Mouse (Mus musculus): ENCODE measurements around the gene Ubxn7. TPM values are rescaled to one million over a fixed set of nuclear protein-coding genes. Genes with fewer than 3 reads are reported as not detected.
"Not testable (repeated sequence)": the region's sequence is repeated elsewhere in the genome, so short reads cannot be mapped to it uniquely, and the experiment has no call there.

Gene Ubxn7
- total RNA-seq (2021) = 10 to 100 TPM; 44.2 to 73.3 TPM
- polyA plus RNA-seq (2012; rRNA removed) = 1.3 and 1.8 TPM in 2 replicates
- long read RNA-seq, full-length matches to known transcripts = 5 of 8 reads
- long read RNA-seq, partial matches to known transcripts = 1 of 8 reads
- long read RNA-seq, other reads (novel, unspliced or antisense) = 2 of 8 reads

DNA sequence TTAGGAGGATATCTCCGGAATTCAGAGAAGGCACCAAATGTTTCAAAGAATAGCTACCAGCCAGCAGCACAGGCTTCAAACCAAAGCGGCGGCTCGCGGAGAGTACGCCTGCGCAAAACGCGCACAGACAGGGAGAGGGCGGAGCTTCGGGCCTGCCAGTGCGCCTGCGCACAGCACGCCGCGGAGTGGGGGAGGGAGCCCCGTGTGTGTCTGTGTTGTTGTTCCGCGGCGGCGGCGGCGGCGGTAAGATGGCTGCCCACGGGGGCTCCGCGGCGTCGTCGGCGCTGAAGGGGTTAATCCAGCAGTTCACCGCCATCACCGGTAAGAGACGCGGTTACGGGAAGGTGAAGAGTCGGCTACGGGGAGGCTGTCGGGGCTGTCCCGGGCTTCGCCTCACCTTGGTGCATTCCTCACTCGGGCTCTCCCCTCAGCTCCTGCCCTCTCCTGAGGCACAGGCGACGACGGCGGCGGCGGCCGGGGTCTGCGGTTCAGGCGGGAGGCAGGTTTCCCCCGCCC is at the start of gene Ubxn7:
TSS of gene Ubxn7 (plus strand) at position 218 of the 516 bp plus-strand sequence.
- DNase-seq = peak; percentile 99

DNA sequence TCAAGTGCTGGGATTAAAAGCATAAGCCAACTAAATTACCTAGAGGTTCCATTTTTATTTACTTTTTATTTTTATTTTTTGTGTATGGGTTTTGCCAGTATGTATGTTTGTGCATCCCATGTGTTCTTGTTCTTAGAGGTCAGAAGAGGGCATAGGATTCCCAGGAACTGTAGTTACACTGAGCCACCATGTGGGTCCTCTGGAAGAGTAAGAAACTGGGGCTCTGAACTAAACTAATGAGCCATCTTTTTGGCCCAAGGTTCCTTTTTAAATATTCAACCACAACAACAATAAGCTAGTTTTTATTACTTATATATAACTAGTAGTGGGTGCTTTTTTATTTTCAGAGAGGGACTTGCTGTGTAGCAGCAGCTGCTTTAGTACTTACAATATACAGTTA is 49.4 kb upstream of the Ubxn7 start:
- DNase-seq = no peak

DNA sequence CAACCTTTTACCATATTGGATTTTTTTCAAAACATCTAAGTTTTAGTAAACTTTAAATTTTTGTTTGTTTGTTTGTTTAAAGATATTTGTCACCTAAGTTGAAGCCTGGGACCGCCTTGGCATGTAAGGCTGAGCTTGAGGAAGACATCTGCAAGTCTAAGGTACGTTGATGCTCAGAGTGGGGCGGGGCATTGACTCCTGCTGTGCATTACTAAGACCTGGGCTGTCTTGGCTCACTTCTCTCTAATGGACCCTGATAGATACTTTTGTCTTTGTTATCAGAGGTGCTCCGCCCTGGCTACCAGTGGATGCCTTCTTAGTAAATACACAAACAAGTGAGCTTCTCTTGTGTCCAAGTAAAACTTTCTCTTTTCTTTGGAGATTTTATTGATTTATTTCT is 40.2 kb upstream of the Ubxn7 start:
- no peak for DNase-seq

GRCm38 (mm10) chr16:32299617-32300016 is 32.4 kb upstream of the Ubxn7 start:
- not testable (repeated sequence) for DNase-seq

DNA sequence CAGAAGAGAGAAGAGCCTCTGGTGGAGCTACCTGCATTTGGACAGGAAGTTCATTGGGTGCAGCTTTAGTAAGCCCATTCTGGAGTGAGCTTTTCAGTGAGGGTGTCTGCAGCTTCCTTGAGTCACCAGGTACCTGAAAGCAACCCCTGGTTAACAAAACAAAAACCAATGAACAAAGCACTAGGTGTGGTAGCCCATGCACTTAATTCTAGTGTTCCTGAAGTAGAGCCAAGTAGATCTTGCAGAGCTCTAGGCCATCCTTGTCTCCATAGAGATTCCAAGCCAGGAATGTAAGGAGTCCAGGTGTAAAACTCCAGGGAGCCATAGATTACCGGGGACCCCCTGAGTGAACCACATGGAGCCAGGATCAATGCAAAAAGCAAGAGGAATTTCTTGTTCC is 29.0 kb upstream of the Ubxn7 start:
- DNase-seq = no peak

- no peak for DNase-seq
Observed at GRCm38 (mm10) chr16:32303886-32304285, 28.2 kb upstream of the Ubxn7 start.

DNA sequence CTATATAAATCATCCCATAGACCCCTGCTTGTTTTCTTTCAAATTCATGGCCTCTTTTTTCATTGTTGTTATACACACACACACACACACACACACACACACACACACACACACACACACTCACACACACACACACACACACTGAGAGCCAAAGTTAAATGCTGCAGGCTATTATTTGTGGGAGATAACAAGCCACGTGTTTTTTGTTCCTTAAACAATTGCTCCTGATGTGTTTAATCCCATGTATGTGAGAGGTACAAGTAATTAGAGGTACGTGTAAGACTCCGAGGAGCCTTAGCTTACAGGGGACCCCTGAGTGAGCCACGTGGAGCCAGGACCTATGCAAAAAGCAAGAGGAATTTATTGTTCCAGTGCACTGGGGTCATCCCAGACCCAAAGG is 20.1 kb upstream of the Ubxn7 start:
- no peak for DNase-seq

- DNase-seq = no peak
Observed at GRCm38 (mm10) chr16:32312386-32312785, 19.7 kb upstream of the Ubxn7 start.

DNA sequence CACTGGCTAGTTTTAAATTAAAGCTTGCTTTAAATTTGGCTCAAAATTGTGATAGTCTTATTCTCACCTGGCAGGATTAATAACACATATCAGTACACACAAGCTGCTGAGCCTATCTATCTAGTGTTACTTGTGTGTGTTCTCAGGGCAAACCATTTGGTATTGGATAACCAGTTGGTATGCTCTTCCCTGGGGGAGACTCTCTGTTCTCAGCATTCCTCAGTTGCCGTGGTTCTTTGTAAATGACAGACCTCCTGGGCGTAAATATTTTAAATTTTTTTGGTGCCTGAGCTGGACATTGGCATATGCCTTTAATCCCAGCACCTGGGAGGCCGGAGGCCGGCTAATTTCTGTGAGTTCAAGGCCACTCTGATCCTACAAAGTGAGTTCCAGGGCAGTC is 19.2 kb upstream of the Ubxn7 start:
- DNase-seq = no peak

DNA sequence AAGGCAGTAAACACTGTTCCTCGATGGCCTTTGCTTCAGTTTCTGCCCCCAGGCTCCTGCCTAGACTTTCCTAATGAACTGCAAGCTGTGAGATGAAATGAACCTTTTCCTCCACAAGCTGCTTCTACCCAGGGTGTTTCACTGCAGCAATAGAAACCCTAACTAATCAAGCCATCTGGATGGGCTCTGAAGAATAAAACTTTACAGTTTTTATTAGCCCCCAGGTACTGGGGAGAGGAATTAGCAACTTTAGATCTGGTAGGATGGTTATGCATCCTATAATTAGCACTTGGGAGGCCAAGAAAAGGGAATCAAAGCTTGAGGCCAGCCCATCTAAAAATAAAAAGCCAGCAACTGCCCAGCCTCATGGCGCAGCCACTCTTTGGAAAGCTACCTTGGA is 15.5 kb upstream of the Ubxn7 start:
- DNase-seq = no peak

- no peak for DNase-seq
Observed at GRCm38 (mm10) chr16:32323953-32324352, 8.1 kb upstream of the Ubxn7 start.

GRCm38 (mm10) chr16:32330876-32331670 is 984 bp upstream of the Ubxn7 start:
- no peak for DNase-seq

DNA sequence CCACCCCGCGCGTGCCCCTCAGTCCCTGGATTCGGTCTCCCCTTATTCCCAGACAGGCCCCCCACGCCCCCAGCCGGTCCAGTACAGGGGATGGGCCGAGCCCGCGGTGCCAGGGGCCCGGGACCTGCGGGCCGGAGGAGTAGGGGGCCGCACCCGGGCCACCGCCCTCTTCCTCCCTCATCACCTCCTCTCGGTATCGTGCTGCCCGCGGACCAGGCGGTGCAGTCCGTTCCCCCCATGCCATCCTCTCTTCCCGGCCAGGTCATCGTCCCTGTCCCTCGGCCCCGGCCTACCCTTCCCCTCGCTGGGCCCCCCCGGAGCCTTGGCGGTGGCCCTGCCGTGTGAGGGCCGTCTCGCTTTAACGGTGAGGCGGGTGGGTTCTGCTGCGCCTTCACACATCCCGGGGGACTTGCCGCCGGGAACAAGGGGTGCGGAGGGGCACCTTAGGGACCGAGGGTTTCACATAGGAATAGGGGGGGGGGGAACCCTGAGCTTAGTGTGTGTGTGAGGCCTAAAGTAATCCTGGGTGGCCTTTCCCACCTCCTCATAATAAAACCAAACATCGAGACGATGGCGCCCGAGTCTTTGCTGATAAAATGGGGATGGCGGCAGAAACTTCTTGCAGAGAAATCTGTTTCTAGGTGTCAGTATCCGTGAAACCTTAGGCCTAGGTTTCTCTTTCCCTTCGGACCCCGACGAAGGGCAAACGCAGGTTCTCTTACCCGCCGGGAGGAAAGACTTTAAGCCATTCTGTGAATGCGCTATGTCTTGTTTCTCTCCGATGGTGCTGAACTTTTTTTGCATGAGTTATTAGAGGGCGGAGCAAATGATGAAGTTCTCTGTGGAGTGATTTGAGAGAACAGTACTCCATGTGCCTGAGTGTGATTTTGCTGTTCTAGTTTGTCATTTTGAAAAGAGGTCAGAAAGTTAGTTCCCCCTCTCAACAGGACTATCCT is 777 bp downstream of the Ubxn7 start:
- DNase-seq = peak; percentile 80

DNA sequence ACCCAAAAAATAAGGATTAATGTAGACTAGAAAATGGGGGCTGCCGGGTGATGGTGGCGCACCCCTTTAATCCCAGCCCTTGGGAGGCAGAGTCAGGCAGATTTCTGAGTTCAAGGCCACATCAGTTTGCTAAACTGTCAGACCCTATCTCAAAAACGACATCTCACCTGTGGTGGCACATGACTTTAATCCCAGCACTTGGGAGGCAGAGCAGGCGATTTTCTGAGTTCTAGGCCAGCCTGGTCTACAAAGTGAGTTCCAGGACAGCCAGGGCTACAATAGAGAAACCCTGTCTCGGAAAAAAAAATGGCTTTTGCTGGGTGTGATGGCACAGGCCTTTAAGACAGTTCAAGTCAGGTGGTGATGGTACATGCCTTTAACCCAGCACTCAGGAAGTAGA is 3.1 kb downstream of the Ubxn7 start:
- DNase-seq = no peak

DNA sequence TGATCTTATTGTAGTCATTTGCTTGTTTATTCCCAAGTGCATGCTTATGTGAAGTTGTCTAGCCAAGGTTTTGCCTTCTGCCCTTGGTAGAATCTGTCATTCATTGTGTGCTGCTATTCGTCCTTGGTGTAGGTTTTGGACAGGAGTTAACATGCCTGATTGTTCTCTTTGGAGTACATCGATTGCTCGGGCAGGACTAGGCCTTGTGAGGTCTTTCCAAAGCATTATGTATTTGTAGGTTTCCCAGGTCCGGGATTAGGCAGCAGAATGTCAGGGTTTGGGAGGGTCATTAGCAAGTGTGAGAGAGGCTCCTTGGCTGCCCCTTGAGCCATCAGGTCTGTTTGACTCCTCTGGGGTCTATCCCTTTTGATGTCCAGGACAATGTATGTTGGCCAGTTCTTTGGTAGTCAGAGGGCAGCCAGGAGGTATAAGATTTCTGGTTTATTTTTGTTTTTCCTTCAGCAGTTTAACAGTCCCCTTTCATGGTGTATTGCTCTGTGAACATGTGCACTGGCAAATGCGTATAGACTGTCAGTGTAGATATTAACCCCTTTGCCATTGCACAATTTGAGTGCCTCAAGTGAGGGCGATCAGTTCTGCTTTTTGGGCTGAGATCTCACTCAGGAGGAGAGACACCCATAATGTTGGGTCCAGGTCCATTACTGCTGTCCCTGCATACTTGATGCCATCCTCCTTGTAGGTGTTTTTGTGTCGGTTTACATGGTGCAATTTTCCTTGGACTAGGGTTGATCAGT is 4.1 kb downstream of the Ubxn7 start:
- DNase-seq = peak; percentile 41

- DNase-seq = peak; percentile 83
Observed at GRCm38 (mm10) chr16:32337001-32337400, 4.9 kb downstream of the Ubxn7 start.

DNA sequence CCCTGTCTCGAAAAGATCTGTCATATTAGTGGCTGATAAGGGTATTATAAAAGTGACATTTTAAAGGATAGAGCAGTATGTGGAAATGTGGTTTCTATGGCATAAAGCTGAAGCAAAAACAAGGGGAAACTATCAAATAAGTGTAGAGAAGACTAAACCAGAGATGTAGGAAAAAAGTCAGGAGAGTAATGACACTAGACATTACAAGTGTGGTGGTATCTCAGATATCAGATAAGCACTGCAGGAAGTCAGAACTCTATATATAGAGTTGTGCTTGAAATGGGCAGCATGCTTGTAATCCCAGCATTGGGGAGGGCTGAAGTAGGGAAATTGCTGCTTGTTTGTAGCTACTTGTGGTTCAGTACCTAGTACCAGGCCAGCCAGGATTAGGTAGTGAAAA is 8.4 kb downstream of the Ubxn7 start:
- DNase-seq = no peak

- no peak for DNase-seq
Observed at GRCm38 (mm10) chr16:32345521-32345920, 13.5 kb downstream of the Ubxn7 start.

DNA sequence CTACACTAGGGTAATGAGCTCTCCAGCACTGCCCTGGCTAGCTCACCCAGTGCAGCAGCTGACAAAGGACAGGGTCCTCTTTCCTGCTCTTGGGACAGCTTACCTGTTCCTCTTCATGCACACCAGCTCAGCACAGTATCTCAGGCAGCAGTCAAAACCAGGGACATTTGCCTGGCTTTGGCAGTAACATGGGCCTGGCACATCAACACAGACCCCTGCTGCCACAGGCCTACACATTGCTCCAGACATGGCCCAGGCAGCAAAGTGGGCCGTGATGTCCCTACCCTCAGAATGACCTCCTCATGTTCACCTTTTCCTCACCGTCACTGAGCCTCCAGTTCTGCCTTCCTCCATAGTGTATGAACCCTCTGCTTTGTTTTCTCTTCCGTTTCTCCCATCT is 18.7 kb downstream of the Ubxn7 start:
- DNase-seq = no peak

- DNase-seq = no peak
Observed at GRCm38 (mm10) chr16:32363530-32363929, 31.5 kb downstream of the Ubxn7 start.

DNA sequence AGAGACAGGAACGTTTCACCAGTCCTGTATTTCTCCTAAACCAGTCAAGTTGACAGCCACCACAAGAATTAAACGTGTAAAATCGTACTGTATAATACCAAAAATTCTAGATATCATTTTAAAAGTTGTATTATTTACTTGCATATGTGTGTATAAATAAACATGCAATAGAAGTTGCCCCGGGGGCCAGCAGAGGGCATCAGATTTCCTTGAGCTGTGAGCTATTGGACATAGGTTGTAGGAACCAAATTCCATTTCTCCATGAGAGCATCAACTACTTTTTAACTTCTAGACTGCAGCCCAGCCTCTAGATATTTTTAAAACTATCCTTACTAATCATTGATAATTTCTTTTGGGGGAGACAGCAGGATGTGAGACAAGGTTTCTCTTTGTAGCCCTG is 39.3 kb downstream of the Ubxn7 start:
- DNase-seq = peak; percentile 30

- no peak for DNase-seq
Observed at GRCm38 (mm10) chr16:32379575-32379974, 47.5 kb downstream of the Ubxn7 start.
